Mouse (Mus musculus): ENCODE data around the gene Dop1b.
"Not testable (repeated sequence)": the region's sequence is repeated elsewhere in the genome, so short reads cannot be mapped to it uniquely, and the experiment has no call there.

The Dop1b gene

DNA sequence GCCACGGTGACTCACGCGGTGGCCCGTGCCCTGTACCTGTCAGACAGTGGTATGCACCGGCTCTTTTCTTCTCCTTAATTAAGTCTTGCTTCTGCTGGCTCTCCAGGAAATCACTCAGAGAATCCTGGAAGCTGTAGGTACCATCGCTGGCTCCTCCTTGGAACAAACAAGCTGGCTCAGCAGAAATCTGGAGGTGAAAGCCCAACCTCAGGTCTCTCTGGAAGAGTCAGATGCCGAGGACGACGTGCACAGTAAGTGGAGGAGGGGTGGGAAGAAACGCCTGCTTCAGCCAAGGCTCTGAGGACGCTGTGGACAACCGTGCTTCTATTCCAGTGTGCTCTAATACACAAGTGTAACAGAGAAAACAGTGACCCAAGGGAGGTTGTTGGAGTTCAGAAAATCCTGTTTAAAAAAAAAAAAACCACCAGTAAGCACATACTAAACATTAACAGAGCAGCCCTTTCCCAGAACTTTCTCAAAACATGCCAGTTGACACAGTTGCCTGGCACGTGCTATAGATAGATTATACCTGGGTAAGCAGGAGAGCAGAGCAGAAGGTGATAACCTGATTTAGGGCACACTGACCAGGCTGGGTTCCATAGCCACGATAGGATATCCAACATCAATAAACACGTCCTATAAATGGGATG, 81.4 kb downstream of the Dop1b start:
- in situ Hi-C loops (cut with MboI, MseI) = no loop called here

GRCm38 (mm10) chr16:93794845-93795244, 83.1 kb downstream of the Dop1b start:
- in situ Hi-C loops (cut with MboI, MseI) = no loop called here

- in situ Hi-C loops (cut with MboI, MseI) = no loop called here
These were observed 83.7 kb downstream of the Dop1b start for GRCm38 (mm10) chr16:93795391-93795790.

DNA sequence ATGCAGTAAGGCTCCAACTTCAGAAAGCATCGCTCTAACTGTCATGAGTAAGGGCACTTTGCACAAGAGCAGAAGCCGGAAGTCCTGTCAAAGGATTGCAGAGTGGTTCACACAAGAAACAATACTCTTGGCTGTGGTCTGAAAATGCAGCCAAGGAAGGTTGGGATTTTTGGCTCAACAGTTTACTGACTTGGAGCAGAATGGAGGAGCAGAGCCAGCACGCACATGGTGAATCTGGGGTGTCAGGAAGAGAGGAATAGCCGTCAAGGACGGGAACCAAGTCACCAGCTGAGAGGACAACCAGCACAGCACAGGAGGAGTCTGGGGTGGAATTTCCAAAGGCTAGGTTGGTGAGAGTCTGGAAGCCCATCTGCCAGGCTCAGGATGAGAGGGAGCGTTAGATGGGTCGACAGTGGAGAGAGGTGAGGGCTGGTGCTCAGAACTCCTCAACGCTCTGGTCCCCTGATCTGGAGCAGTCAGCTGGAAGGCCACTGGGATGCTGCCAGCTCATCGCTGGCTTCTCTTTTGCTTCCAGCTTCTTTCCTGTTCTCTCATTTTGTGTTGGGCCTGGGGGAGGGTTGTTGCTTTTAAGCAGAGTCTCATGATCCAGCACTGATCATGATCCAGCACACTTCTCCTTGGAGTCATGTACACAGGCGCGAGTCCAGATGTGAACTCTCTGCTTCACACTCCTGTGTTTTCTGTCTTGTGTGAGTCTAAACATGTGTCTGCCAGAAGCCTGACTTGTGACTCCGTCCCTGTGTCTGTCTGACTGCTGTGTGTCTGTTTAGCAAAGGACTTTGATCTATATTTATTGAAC, 85.5 kb downstream of the Dop1b start:
- in situ Hi-C loops (cut with MboI, MseI) = no loop called here

- in situ Hi-C loops (cut with MboI, MseI) = no loop called here
These were observed 86.3 kb downstream of the Dop1b start for GRCm38 (mm10) chr16:93797841-93798492.

DNA sequence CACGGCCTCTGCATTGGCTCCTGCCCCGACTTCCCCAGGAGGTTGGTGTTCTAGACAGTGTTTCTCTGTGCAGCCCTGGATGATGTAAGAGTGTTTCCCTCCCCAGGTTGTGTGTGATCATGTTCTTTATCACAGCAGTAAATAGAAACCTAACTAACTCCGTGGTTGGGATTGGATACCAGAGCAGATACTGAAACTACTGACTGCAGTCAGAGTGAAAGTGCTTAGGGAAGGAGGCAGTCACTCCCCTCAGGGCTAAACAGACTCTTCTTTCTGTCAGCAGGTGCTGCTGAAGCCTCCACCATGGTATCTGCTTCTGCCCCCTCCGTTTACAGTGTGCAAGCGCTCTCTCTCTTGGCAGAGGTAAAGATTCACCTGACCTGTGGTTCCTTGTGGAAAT, 86.9 kb downstream of the Dop1b start:
- in situ Hi-C loops (cut with MboI, MseI) = no loop called here

DNA sequence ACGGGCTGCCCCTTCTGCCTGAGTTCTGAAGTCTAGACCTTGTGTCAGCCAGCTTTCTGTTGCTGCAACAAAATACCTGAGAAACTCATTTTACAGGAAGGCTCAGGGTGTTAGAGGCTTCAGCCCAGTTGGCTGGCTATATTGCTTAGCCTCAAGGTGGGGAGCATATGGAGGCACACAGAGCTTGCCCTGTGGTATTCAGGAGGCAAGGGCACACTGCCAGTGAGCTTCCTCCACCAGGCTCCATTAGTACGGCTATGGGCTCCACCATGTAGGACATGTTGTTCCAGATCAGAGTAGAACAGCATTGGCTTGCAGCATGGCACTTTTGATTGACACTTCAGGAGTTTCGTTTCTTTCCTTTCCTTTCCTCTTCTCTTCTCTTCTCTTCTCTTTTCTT, 87.4 kb downstream of the Dop1b start:
- in situ Hi-C loops (cut with MboI, MseI) = no loop called here

GRCm38 (mm10) chr16:93799936-93800335, 88.2 kb downstream of the Dop1b start:
- in situ Hi-C loops (cut with MboI, MseI) = no loop called here

DNA sequence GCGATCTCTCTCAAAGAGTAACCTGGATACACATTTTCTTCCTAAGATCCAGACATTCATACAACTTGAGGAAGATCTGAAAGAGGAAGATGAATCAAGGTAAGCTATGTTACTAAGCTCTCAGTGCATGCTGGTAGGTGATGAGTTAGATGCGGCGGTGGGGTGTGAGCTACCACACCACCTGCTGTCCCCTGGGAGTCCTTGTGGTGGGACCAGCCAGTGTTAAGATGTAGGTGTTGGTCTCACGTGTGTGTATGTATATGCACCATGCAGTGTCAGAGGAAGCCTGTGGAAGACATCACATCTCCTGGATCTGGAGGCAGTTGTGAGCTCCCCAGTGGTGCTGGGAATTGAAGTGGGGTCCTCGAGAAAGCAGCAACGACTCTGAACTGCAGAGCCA, 95.5 kb downstream of the Dop1b start:
- in situ Hi-C loops (cut with MboI, MseI) = no loop called here

DNA sequence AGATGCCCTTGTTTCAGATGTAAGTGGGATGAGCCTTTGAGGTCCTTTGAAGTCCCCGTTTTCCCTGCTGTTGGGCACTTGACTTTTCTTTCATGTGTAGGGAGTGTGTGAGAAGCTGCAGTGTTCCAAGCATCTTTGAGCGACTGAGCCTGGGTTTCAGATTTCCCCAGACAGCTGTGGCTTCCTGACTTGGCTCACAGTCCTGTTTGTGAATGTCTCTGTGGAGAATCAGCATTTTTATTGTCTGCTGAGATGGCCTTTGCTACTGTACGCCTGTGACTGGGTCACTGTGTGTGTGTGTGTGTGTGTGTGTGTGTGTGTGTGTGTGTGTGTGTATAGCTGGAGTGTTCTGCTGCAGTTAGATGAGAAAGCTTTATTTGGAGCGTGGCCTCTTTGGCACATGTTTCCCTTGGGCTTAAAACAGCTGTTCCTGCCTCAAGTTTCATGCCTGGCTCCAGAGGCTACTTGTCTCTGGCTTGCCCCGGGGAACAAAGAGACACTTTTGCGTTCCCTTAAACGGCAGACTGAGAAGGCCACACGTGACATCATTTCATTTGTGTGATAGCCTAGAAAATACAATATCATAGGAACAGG, 96.4 kb downstream of the Dop1b start:
- in situ Hi-C loops (cut with MboI, MseI) = no loop called here

DNA sequence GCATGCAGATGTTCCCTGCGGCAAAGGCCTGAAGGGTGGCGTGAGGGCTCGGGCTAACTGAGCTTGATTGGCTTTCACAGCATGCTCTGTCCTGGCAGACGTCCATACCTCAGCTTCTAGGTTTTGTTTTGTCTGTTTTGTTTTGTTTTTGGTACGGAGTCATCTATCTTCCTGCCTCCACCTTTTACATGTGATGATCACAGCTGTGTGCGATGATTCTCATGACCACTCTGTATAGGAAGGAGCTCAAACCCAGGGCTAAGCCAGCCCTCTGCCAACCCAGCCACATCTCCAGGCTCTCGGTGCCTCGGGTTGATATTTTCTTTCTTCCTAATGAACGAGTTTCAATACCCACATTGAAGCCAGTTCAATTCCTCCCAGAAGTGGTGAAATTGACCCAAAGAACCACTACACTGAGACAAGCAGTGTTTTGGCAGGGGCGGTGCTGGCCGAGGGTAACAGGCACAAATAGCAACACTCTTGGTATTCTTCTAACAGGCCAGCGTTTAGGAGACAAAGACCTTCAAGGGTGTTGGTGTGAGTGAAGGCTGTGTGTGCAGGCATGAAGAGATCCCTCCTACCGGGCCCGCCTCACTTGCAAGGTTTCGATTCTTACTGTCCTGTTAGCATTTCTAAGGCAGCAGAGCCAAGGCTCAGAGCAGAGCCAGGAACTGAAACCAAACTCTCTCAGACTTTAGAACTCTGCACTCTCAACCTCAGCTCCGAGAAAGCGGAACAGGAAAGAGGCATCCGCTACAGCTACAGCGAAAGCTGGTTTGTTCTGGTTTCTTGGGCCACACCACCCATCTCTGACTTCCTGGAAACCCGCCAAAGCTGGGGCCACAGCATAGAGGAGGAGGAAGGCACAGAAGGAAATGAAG, 104.4 kb downstream of the Dop1b start:
- in situ Hi-C loops (cut with MboI, MseI) = no loop called here

GRCm38 (mm10) chr16:93816861-93817260, 105.2 kb downstream of the Dop1b start:
- in situ Hi-C loops (cut with MboI, MseI) = no loop called here

GRCm38 (mm10) chr16:93817371-93817770, 105.7 kb downstream of the Dop1b start:
- in situ Hi-C loops (cut with MboI, MseI) = no loop called here

DNA sequence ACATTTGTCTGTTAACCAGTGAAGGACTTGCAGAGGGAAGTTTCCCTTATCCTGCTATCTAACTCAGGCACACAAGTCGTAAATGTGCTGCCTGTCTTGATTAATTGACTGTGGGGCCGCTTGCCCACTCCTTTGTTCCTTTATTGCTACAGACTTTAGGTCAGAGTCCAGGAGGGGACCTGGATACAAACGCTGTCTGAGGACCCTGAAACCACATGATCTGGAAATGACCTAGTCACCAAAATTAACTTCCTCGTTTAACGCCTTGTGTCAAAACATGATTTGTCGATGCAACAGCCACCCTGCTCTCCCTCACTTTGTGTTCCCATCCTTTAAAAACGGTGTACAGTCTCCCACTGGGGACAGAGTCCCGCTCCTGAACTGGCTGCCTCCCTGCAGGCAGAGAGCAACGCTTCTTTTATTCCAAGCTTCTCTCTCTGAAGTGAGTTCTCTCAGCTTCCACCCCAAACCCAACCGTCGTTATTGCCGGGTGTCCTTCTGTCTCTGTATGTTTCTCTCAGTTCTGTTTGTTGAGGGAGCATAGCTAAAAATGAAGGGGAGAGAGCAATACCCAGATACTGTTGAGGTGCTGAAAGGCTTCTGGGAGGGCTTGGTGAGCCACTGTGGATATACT, 107.1 kb downstream of the Dop1b start:
- in situ Hi-C loops (cut with MboI, MseI) = no loop called here

DNA sequence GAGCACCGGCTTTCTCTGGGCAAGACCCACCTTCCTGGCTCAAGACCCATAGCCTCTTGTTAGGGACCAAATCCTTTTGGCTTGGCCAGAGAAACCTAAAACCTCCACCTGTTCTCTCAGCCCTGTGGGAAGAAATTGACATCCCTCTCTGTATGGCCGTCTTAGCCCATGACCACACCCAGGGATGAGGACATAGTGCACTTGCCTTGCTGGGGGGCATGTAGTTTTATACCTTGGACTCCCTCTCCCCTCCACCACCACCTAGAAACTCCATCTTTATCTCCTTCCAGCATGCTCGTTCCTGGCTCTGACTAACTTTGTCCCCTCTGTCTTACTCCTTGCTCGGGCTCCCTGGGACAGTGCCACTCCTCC, 107.6 kb downstream of the Dop1b start:
- in situ Hi-C loops (cut with MboI, MseI) = no loop called here

DNA sequence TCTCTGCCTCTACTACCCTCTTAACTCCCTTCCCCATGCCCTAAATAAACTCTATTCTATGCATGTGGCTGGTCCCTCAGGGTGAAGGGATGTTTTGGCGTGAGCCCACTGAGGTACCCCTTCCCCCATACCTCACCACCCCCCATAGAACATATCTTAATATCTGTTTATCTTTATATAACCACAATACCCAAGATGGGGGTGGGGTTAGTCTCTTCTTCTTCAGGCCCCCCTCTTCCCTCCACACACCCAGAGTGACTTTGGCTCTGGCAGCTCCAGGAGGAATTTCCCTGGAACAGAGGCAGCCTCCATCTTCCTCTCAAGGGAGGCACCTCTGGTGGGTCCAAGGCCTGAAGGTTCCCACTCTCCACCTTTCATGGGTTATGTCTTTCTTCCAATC, 108.3 kb downstream of the Dop1b start:
- in situ Hi-C loops (cut with MboI, MseI) = no loop called here

GRCm38 (mm10) chr16:93821706-93822105, 110.0 kb downstream of the Dop1b start:
- in situ Hi-C loops (cut with MboI, MseI) = no loop called here

GRCm38 (mm10) chr16:93822433-93823225, 110.9 kb downstream of the Dop1b start:
- in situ Hi-C loops (cut with MboI, MseI) = not testable (repeated sequence)

DNA sequence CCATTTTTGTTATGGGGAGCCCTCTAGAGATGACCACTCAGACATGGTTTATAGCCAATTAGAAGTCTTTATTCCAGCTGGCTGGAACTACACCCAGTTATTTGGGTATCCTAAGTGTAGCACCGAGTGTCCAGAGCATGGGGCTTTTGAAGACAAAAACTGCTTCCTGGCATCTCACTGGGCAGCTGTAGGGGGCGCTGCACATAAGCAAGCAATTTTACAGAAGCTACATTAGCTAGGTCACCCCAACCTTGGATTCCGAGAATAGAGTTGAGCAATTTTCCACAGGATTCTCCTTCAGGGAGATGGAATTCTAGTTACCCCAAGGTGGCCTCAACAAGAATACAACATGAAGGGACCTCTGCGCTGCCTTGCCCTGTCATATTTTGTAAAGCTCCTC, 113.1 kb downstream of the Dop1b start:
- in situ Hi-C loops (cut with MboI, MseI) = no loop called here

GRCm38 (mm10) chr16:93825463-93825862, 113.8 kb downstream of the Dop1b start:
- in situ Hi-C loops (cut with MboI, MseI) = no loop called here

All from regulatory T cell (primary cell).